Mouse (Mus musculus) layer of hippocampus, postnatal 14 days (tissue): ENCODE results near the gene Prkcg. TPM values are rescaled to one million over a fixed set of nuclear protein-coding genes. Genes with fewer than 3 reads are reported as not detected.

ENCODE experiments used
- DNase-seq, 2 experiments: peaks; one replicate each; pipeline ENCODE4 v3.0.0; 2021 to 2022; ENCODE audit warnings: low spot score in 2 of 2, mixed read lengths in 1 of 2
- total RNA-seq, 2 experiments: library from RNA; stranded (reverse); gene quantifications; 2 replicates each; pipeline ENCODE4 v1.2.3; 2021

Gene Prkcg
- total RNA-seq, 2 experiments from 2014 or later: 591 TPM

- no peak for DNase-seq
These were observed 62.6 kb downstream of the Prkcg start for GRCm38 (mm10) chr7:3351536-3351935.

DNA sequence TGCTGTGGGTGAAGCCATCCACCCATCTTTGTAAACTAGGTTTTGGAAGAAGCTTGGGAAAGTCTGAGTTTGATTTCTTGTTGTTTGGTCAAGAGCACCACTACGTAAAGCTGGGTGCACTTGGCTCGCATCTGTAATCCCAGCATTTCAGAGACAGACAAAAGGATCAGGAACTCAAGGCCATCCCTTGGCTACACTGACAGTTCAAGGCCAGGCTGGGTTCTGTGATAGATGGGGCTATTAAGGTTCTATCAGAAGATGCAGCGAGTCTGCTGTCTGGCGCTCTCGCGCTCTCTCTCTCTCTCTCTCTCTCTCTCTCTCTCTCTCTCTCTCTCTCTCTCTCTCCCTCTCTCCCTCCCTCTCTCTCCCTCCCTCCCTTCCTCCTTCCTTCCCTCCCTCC, 65.9 kb downstream of the Prkcg start:
- DNase-seq: no peak

GRCm38 (mm10) chr7:3360678-3361077, 71.7 kb downstream of the Prkcg start:
- DNase-seq: no peak

DNA sequence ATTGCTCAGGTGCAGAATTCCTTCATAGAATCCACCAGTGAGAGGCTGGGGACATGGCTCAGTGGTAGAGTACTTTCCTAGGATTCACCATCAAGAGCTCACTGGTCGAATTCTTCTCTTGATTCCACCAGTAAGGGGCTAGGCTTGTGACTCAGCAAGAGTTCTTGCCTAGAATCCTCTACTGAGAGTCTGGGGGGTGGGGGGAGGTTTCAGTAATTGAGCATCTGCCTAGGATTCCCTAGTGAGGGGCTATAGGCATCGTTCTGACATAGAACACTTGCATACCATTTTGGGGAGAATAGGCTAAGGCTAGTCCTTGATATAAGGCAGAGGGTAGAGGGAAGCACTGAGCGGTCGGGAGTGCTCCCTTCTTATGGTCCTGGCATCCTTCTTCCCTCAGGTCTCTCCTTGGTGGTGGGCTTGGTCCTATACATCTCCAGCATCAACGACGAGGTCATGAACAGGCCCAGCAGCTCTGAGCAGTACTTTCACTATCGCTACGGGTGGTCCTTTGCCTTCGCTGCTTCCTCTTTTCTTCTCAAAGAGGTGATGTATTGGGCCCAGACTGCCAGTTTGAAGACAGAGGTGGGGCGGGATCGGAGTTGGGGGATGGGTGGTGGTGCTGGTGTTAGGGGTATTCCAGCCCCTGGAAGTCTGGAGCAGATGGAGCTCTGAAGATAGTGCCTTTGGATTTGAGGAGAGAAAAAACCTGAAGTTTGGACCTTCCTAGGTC, 76.7 kb downstream of the Prkcg start:
- DNase-seq: no peak

GRCm38 (mm10) chr7:3366705-3367516, 77.9 kb downstream of the Prkcg start:
- no peak for DNase-seq

DNA sequence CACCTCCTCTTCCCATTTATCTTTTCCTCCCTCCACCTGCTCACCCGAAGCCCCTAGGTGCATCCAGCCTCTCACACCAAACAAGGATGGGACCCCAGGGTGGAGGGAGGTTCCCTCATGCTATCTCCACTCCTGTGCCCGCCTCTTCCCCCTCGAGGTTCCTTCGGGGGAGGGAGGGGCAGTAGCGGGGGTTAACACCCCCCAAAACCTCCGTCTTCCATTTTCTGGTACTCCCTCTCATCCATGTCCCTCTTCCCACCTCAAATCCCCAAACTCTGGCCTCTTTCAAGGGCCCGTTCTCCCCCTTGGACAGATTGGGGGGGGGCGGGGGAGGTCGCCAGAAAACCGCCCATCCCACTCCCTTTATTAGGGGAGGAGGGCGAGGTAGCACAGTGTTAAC, 78.6 kb downstream of the Prkcg start:
- DNase-seq: no peak

DNA sequence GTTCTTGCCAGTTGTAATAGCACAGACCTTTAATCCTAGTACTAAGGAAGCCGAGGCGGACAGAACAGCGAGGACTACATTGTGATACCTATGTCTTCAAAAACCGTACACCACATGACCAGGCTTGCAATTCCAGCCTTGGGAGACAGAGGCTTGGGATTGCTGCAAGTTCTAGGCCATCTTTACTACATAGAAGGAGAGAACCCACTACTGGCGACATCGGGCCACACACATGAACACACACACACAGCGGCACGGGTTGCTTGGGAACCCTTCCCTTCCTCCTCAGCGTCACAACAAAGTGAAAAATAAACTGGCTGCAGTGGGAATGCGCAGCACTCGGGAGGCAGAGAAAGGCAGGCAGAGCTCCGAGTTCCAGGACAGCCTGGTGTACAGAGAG, 79.3 kb downstream of the Prkcg start:
- DNase-seq: no peak

DNA sequence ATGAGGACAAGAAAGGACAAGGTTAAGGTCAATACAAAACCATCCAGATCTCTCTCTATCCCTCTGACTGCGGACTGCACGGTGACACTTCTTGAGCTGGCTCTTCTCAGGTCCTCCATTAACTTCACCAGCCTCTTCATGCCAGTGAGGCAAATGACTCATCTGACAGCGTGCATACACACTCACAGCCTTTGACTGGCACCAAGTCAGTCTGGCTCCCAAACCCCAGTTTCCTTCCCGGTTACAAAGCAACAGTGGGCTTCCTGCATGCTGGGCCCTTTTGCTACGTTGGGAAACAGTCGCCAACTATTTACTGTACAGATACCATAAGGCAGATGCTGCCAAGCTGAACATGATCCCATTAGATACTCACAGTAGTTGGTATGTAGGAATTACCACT, 80.2 kb downstream of the Prkcg start:
- no peak for DNase-seq

DNA sequence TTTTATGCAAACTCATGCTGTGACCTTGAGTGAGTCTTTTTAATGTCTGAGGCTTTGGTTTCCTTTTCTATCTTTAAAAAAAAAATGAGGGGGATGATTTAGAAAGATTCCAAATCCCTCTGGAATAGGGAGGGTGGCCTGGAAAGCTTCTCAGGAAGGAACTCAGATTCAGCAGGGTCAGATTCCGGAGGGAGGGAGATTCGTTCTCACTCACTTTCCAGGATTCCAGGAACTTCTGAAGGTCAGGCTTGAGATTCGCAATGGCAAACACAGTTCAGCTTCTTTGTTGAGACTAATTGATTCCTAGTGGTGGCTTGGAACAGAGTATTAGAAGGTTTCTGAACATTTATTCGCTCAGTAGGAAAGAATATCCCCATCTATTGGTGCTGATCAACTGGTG, 81.4 kb downstream of the Prkcg start:
- no peak for DNase-seq

- DNase-seq: no peak
These were observed 83.4 kb downstream of the Prkcg start for GRCm38 (mm10) chr7:3372376-3372775.

- no peak for DNase-seq
These were observed 84.8 kb downstream of the Prkcg start for GRCm38 (mm10) chr7:3373754-3374153.

GRCm38 (mm10) chr7:3376831-3377230, 87.9 kb downstream of the Prkcg start:
- no peak for DNase-seq

Other genes with a start within 250 kb of the Prkcg start
- gene AU018091, start 120.0 kb upstream of the Prkcg start, total RNA-seq: not detected
- gene Nlrp12, start 39.4 kb upstream of the Prkcg start, total RNA-seq: under 1 TPM in 1 of 2 experiments, not detected in 1; 0.16 TPM
- gene Myadm, start 99 bp upstream of the Prkcg start, total RNA-seq: 100 to 1,000 TPM; 119 TPM
- gene Cacng7, start 43.8 kb downstream of the Prkcg start, total RNA-seq: 100 to 1,000 TPM; 115 to 121 TPM
- gene Cacng8, start 101.5 kb downstream of the Prkcg start, total RNA-seq: 100 to 1,000 TPM; 388 to 402 TPM
- 1 to 10 TPM; 1.8 to 1.9 TPM for gene Cacng6, start 135.0 kb downstream of the Prkcg start, total RNA-seq
- gene Tarm1, start 213.4 kb downstream of the Prkcg start, total RNA-seq: not detected